Mouse (Mus musculus) intestine, embryonic 14.5 days (tissue): ENCODE data around the gene Ccdc51. TPM values are rescaled to one million over a fixed set of nuclear protein-coding genes. Genes with fewer than 3 reads are reported as not detected.

ENCODE experiments used
- ATAC-seq: fragments of 200-750 bp; cut with Nextera tagmentation; replicated peaks from 2 replicates; pipeline ENCODE4 v1.8.0; 2017; ENCODE audit warnings: low read depth, moderate number of reproducible peaks, moderate TSS enrichment, moderate library complexity; ENCODE audit not compliant: low FRiP score, low TSS enrichment
- DNase-seq: peaks from one replicate; pipeline ENCODE4 v3.0.0-alpha.2; 2018; ENCODE audit warnings: low spot score
- H3K27ac ChIP-seq: fragments of 300-500 bp; sonication (generic); 2 replicates; pipeline ENCODE4 v1.5.1; 2014; ENCODE audit warnings: low read depth, mild to moderate bottlenecking, control low read depth
- H3K27me3 ChIP-seq: fragments of 300-500 bp; sonication (generic); replicated peaks from 2 replicates; pipeline ENCODE4 v1.6.1; 2014; ENCODE audit warnings: low read length, control low read depth; ENCODE audit not compliant: control insufficient read depth, insufficient read depth
- H3K36me3 ChIP-seq: fragments of 300-500 bp; sonication (generic); 2 replicates; pipeline ENCODE4 v1.6.1; 2014; ENCODE audit warnings: low read length, control low read depth; ENCODE audit not compliant: control insufficient read depth, insufficient read depth
- H3K4me1 ChIP-seq: fragments of 300-500 bp; sonication (generic); replicated peaks from 2 replicates; pipeline ENCODE4 v1.6.1; 2014; ENCODE audit warnings: low read length, control low read depth, mixed read lengths; ENCODE audit not compliant: control insufficient read depth, insufficient read depth
- H3K4me2 ChIP-seq: fragments of 300-500 bp; sonication (generic); 2 replicates; pipeline ENCODE4 v1.6.1; 2014; ENCODE audit warnings: low read length
- H3K4me3 ChIP-seq: fragments of 300-500 bp; sonication (generic); 2 replicates; pipeline ENCODE4 v1.5.1; 2014; ENCODE audit warnings: low read depth, low read length, control low read depth, mixed read lengths
- H3K9ac ChIP-seq: fragments of 300-500 bp; sonication (generic); 2 replicates; pipeline ENCODE4 v1.6.1; 2014; ENCODE audit warnings: mild to moderate bottlenecking, low read length
- H3K9me3 ChIP-seq: fragments of 300-500 bp; sonication (generic); 2 replicates; pipeline ENCODE4 v1.6.1; 2016; ENCODE audit warnings: low read length, control low read depth; ENCODE audit not compliant: control insufficient read depth
- WGBS: fragments of 180-500 bp; shearing (Covaris S2); extraction: QIAGEN DNeasy Blood & Tissue Kit; methylation state at CpG from one replicate; pipeline ENCODE4 v1.1.7; 2014; 5-methylcytosine and 5-hydroxymethylcytosine counted together
- polyA plus RNA-seq: library from polyadenylated mRNA; unstranded; fragments of >200 nt; fragmentation: Nextera tagmentation; extraction: Ambion mirVana; gene quantifications from 2 replicates; pipeline ENCODE4 v1.2.1, GENCODE M21; 2014

The Ccdc51 gene
- polyA plus RNA-seq, 1 experiment from 2014 or later = 12.9 TPM

GRCm38 (mm10) chr9:109097291-109097690 is 15.0 kb downstream of the Ccdc51 start:
- Histone ChIP-seq H3K4me2 (peak overlapping the region; percentile 75), H3K4me1 (peaks cover 51% of the 10 kb centered on the region), H3K27ac (peak overlapping the region; percentile 100), H3K9me3 (no peaks in the 10 kb centered on the region), H3K27me3 (no peaks in the 10 kb centered on the region), H3K9ac (peak overlapping the region; percentile 95), H3K4me3 (peak overlapping the region; percentile 74), H3K36me3 (peaks cover 21% of the 10 kb centered on the region)
- DNase-seq = no peak
- WGBS = 23% methylated on average over 6 of the region's 6 CpGs
- no peak for ATAC-seq

- Histone ChIP-seq H3K4me1 (peaks cover 51% of the 10 kb centered on the region), H3K27ac (peak overlapping the region; percentile 100), H3K36me3 (peaks cover 24% of the 10 kb centered on the region; the same call in 1 of the 2 replicates), H3K4me2 (peak overlapping the region; percentile 75), H3K27me3 (no peaks in the 10 kb centered on the region), H3K4me3 (no peak overlapping the region), H3K9ac (no peak overlapping the region), H3K9me3 (no peaks in the 10 kb centered on the region)
- DNase-seq = no peak
- ATAC-seq = no peak
- 53% methylated on average over 5 of the region's 5 CpGs for WGBS
Measured at GRCm38 (mm10) chr9:109097831-109098230, 15.5 kb downstream of the Ccdc51 start.

GRCm38 (mm10) chr9:109098366-109098765 is 16.1 kb downstream of the Ccdc51 start:
- no peak for DNase-seq
- no peak overlapping the region for H3K9ac ChIP-seq
- WGBS = 73% methylated on average over 8 of the region's 8 CpGs
- peak overlapping the region; percentile 75 for H3K4me2 ChIP-seq
- peak overlapping the region; percentile 100 for H3K27ac ChIP-seq
- H3K9me3 ChIP-seq = no peaks in the 10 kb centered on the region
- H3K27me3 ChIP-seq = no peaks in the 10 kb centered on the region
- peaks cover 45% of the 10 kb centered on the region for H3K4me1 ChIP-seq
- peaks cover 29% of the 10 kb centered on the region for H3K36me3 ChIP-seq
- no peak overlapping the region for H3K4me3 ChIP-seq
- no peak for ATAC-seq

- H3K27ac ChIP-seq = peak overlapping the region; percentile 100
- no peak for ATAC-seq
- no peaks in the 10 kb centered on the region for H3K27me3 ChIP-seq
- H3K9me3 ChIP-seq = no peaks in the 10 kb centered on the region
- 27% methylated on average over 5 of the region's 6 CpGs for WGBS
- peak overlapping the region; percentile 18; the same call in 1 of the 2 replicates for H3K9ac ChIP-seq
- H3K4me1 ChIP-seq = peaks cover 41% of the 10 kb centered on the region
- no peak overlapping the region for H3K4me3 ChIP-seq
- H3K4me2 ChIP-seq = peak overlapping the region; percentile 75
- DNase-seq = no peak
- H3K36me3 ChIP-seq = peaks cover 35% of the 10 kb centered on the region
Measured at GRCm38 (mm10) chr9:109098969-109099368, 16.7 kb downstream of the Ccdc51 start.

GRCm38 (mm10) chr9:109100307-109100928 is 18.1 kb downstream of the Ccdc51 start:
- Histone ChIP-seq H3K4me1 (peaks cover 32% of the 10 kb centered on the region), H3K9ac (no peak overlapping the region), H3K4me3 (no peak overlapping the region), H3K9me3 (no peaks in the 10 kb centered on the region), H3K27me3 (no peaks in the 10 kb centered on the region), H3K27ac (no peak overlapping the region), H3K36me3 (peaks cover 41% of the 10 kb centered on the region), H3K4me2 (no peak overlapping the region)
- WGBS = 87% methylated on average over 20 of the region's 20 CpGs
- DNase-seq = no peak
- no peak for ATAC-seq

- ATAC-seq = no peak
- no peak for DNase-seq
- WGBS = 90% methylated on average over 5 of the region's 5 CpGs
- Histone ChIP-seq H3K4me3 (no peak overlapping the region), H3K9ac (no peak overlapping the region), H3K4me1 (peaks cover 25% of the 10 kb centered on the region), H3K27me3 (no peaks in the 10 kb centered on the region), H3K4me2 (no peak overlapping the region), H3K9me3 (no peaks in the 10 kb centered on the region), H3K36me3 (peaks cover 56% of the 10 kb centered on the region), H3K27ac (no peak overlapping the region)
Measured at GRCm38 (mm10) chr9:109101933-109102445, 19.7 kb downstream of the Ccdc51 start.

- DNase-seq (no peak), ATAC-seq (no peak)
- Histone ChIP-seq H3K27ac (no peak overlapping the region), H3K4me2 (no peak overlapping the region), H3K9ac (no peak overlapping the region), H3K36me3 (peaks cover 56% of the 10 kb centered on the region), H3K9me3 (no peaks in the 10 kb centered on the region), H3K27me3 (no peaks in the 10 kb centered on the region), H3K4me1 (peaks cover 19% of the 10 kb centered on the region), H3K4me3 (no peak overlapping the region)
- 89% methylated on average over 3 of the region's 3 CpGs for WGBS
Measured at GRCm38 (mm10) chr9:109102541-109102940, 20.2 kb downstream of the Ccdc51 start.

- Histone ChIP-seq H3K9ac (no peak overlapping the region), H3K4me3 (no peak overlapping the region), H3K36me3 (peaks cover 60% of the 10 kb centered on the region), H3K27me3 (no peaks in the 10 kb centered on the region), H3K9me3 (no peaks in the 10 kb centered on the region), H3K4me2 (no peak overlapping the region), H3K27ac (no peak overlapping the region), H3K4me1 (peaks cover 12% of the 10 kb centered on the region)
- DNase-seq = no peak
- ATAC-seq = no peak
- WGBS = 67% methylated on average over 7 of the region's 7 CpGs
Measured at GRCm38 (mm10) chr9:109103250-109103649, 21.0 kb downstream of the Ccdc51 start.

GRCm38 (mm10) chr9:109104083-109104482 is 21.8 kb downstream of the Ccdc51 start:
- DNase-seq (no peak), ATAC-seq (no peak)
- Histone ChIP-seq H3K36me3 (peaks cover 68% of the 10 kb centered on the region), H3K27me3 (no peaks in the 10 kb centered on the region), H3K9ac (no peak overlapping the region), H3K27ac (no peak overlapping the region), H3K4me3 (no peak overlapping the region), H3K4me2 (no peak overlapping the region), H3K9me3 (no peaks in the 10 kb centered on the region), H3K4me1 (peaks cover 5% of the 10 kb centered on the region)
- WGBS = 90% methylated on average over 9 of the region's 9 CpGs
